Mouse (Mus musculus) adrenal gland, adult 18-20 months (tissue): ENCODE measurements around the gene Slx4. TPM values are rescaled to one million over a fixed set of nuclear protein-coding genes. Genes with fewer than 3 reads are reported as not detected.

ENCODE experiments used
- total RNA-seq, 2 experiments: library from RNA; stranded (reverse); gene quantifications; 1 replicate in 1 of 2; 2 replicates in 1 of 2; pipeline ENCODE4 v1.2.3; 2021

The Slx4 gene
- total RNA-seq, 2 experiments from 2014 or later = 21.7 to 36.3 TPM

Other genes with a start within 250 kb of the Slx4 start
- gene Olfr15, start 172.9 kb downstream of the Slx4 start, total RNA-seq = not detected
- 10 to 100 TPM in 1 of 2 experiments, 1 to 10 TPM in 1; 2.0 to 15.0 TPM for gene Zfp174, start 156.5 kb downstream of the Slx4 start, total RNA-seq
- 10 to 100 TPM; 63.9 to 94.4 TPM for gene Naa60, start 131.4 kb downstream of the Slx4 start, total RNA-seq
- 10 to 100 TPM; 15.1 to 25.1 TPM for gene Zfp597, start 119.2 kb downstream of the Slx4 start, total RNA-seq
- gene Gm20695, start 119.1 kb downstream of the Slx4 start, total RNA-seq = 1 to 10 TPM; 1.1 to 1.4 TPM
- 1 to 10 TPM; 3.7 to 3.8 TPM for gene 1700037C18Rik, start 95.1 kb downstream of the Slx4 start, total RNA-seq
- 10 to 100 TPM; 12.0 to 16.4 TPM for gene Cluap1, start 95.0 kb downstream of the Slx4 start, total RNA-seq
- gene Nlrc3, start 27.1 kb downstream of the Slx4 start, total RNA-seq = 1 to 10 TPM; 2.4 to 2.6 TPM
- 1 to 10 TPM in 1 of 2 experiments, not detected in 1; 1.5 TPM for gene Dnase1, start 33.2 kb upstream of the Slx4 start, total RNA-seq
- 100 to 1,000 TPM; 197 to 233 TPM for gene Trap1, start 74.1 kb upstream of the Slx4 start, total RNA-seq
- 10 to 100 TPM; 55.0 to 56.0 TPM for gene Crebbp, start 210.2 kb upstream of the Slx4 start, total RNA-seq